Mouse (Mus musculus) thymus, adult 2 months (tissue): ENCODE measurements around the gene Tsr1. TPM values are rescaled to one million over a fixed set of nuclear protein-coding genes. Genes with fewer than 3 reads are reported as not detected.
A peak's percentile ranks its signal among the peaks of the same experiment; 100 is the strongest.

Source experiments
- DNase-seq: peaks from one replicate; pipeline ENCODE4 v3.0.0; 2021
- H3K27ac ChIP-seq: fragments of 200-500 bp; 2 replicates; pipeline ENCODE4 v1.5.1; 2012; ENCODE audit warnings: low read length, control low read depth; ENCODE audit not compliant: control insufficient read depth, insufficient read depth
- H3K27me3 ChIP-seq: fragments of 200-500 bp; 2 replicates; pipeline ENCODE4 v1.6.1; 2012; ENCODE audit warnings: mild to moderate bottlenecking, low read length, moderate library complexity, mixed read lengths; ENCODE audit not compliant: control insufficient read depth, insufficient read depth
- H3K36me3 ChIP-seq: fragments of 200-500 bp; 2 replicates; pipeline ENCODE4 v1.6.1; 2012; ENCODE audit warnings: mild to moderate bottlenecking, low read length, moderate library complexity; ENCODE audit not compliant: control insufficient read depth, insufficient read depth
- H3K4me1 ChIP-seq: fragments of 200-500 bp; replicated peaks from 2 replicates; pipeline ENCODE4 v1.6.1; 2012; ENCODE audit warnings: low read length; ENCODE audit not compliant: control insufficient read depth, insufficient read depth
- H3K4me3 ChIP-seq: fragments of 200-500 bp; 2 replicates; pipeline ENCODE4 v1.5.1; 2012; ENCODE audit warnings: mild to moderate bottlenecking, low read length, control low read depth, moderate library complexity; ENCODE audit not compliant: control insufficient read depth, insufficient read depth
- CTCF ChIP-seq: fragments of 200-500 bp; IDR thresholded peaks from 2 replicates; pipeline ENCODE4 v1.5.1; 2012; ENCODE audit warnings: mild to moderate bottlenecking, control low read depth, low read length, moderate library complexity, borderline replicate concordance; ENCODE audit not compliant: control insufficient read depth, poor library complexity, insufficient read depth; ENCODE audit errors: extremely low read depth
- POLR2A ChIP-seq: fragments of 200-500 bp; IDR thresholded peaks from 2 replicates; pipeline ENCODE4 v1.6.1; 2012; ENCODE audit warnings: mild to moderate bottlenecking, low read length, control low read depth, moderate library complexity; ENCODE audit not compliant: control insufficient read depth, poor library complexity, insufficient read depth; ENCODE audit errors: extremely low read depth
- WGBS: fragments of 180-500 bp; shearing (Covaris S2); methylation state at CpG from one replicate; pipeline ENCODE4 v1.1.7; 2018; 5-methylcytosine and 5-hydroxymethylcytosine counted together
- polyA plus RNA-seq: library from polyadenylated mRNA; depleted of rRNA; stranded (reverse); fragments of >200 nt; gene quantifications from 2 replicates; pipeline ENCODE4 v1.2.3, GENCODE M21; 2012; rRNA removed

Tsr1 gene
- 15.4 and 17.9 TPM in 2 replicates for polyA plus RNA-seq

- WGBS = under 1% methylated on average over 54 of the region's 54 CpGs
- TF ChIP-seq POLR2A (peak; percentile 55; the same call in 1 of the 2 replicates), CTCF (no peak)
- Histone ChIP-seq H3K27me3 (no peaks in the 10 kb centered on the region), H3K36me3 (peaks cover 27% of the 10 kb centered on the region), H3K4me3 (peak within 1 kb of the TSS; percentile 62), H3K4me1 (peaks cover 8% of the 10 kb centered on the region; the same call in 1 of the 2 replicates), H3K27ac (peak within 1 kb of the TSS; percentile 51)
- DNase-seq = peak; percentile 88
Observed at GRCm38 (mm10) chr11:74897678-74898516, at the start of gene Tsr1. Gene Tsr1 (plus strand): TSS chr11:74898071.

GRCm38 (mm10) chr11:74850998-74851661 is 46.7 kb upstream of the Tsr1 start:
- Histone ChIP-seq H3K4me1 (peaks cover 8% of the 10 kb centered on the region), H3K4me3 (no peak overlapping the region), H3K27ac (no peak overlapping the region), H3K36me3 (no peaks in the 10 kb centered on the region), H3K27me3 (no peaks in the 10 kb centered on the region)
- 96% methylated on average over 14 of the region's 14 CpGs for WGBS
- no peak for DNase-seq
- TF ChIP-seq POLR2A (no peak), CTCF (no peak)

DNA sequence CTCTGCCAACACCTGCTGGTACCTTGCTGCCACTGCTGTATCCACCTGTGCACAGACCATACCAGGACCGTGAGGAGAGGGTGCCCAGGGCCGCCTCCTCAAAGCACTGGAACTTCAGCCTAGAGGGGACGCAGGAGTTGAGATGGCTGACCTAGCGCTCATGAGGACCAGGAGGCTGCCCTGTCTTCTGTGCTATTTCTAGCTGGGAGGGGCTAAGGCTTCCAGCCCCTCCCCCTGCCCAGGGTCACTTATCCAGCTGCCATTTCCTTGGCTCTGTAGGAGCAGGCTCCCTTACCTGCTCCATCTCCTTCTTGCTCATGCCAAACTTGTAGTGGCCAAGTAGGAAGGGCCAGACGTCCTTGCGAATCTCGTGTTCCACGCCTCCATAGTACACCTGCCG is 40.1 kb upstream of the Tsr1 start:
- Histone ChIP-seq H3K27me3 (no peaks in the 10 kb centered on the region), H3K4me1 (no peaks in the 10 kb centered on the region), H3K36me3 (no peaks in the 10 kb centered on the region), H3K27ac (no peak overlapping the region), H3K4me3 (no peak overlapping the region)
- DNase-seq = no peak
- WGBS = 95% methylated on average over 9 of the region's 9 CpGs
- TF ChIP-seq CTCF = no peak
- no peak for TF ChIP-seq POLR2A

- no peak for TF ChIP-seq CTCF
- no peak for TF ChIP-seq POLR2A
- H3K27ac ChIP-seq = no peak overlapping the region
- no peak overlapping the region for H3K4me3 ChIP-seq
- H3K27me3 ChIP-seq = no peaks in the 10 kb centered on the region
- H3K36me3 ChIP-seq = no peaks in the 10 kb centered on the region
- no peaks in the 10 kb centered on the region for H3K4me1 ChIP-seq
- no peak for DNase-seq
- 95% methylated on average over 5 of the region's 5 CpGs for WGBS
Observed at GRCm38 (mm10) chr11:74862129-74862528, 35.7 kb upstream of the Tsr1 start.

GRCm38 (mm10) chr11:74863471-74863870 is 34.4 kb upstream of the Tsr1 start:
- WGBS = 81% methylated on average over 11 of the region's 11 CpGs
- Histone ChIP-seq H3K27me3 (no peaks in the 10 kb centered on the region), H3K4me3 (no peak overlapping the region), H3K4me1 (no peaks in the 10 kb centered on the region), H3K36me3 (no peaks in the 10 kb centered on the region), H3K27ac (no peak overlapping the region)
- DNase-seq = no peak
- TF ChIP-seq CTCF (no peak), POLR2A (no peak)

- TF ChIP-seq POLR2A (no peak), CTCF (no peak)
- no peak for DNase-seq
- Histone ChIP-seq H3K27me3 (no peaks in the 10 kb centered on the region), H3K4me1 (no peaks in the 10 kb centered on the region), H3K36me3 (no peaks in the 10 kb centered on the region), H3K27ac (no peak overlapping the region), H3K4me3 (no peak overlapping the region)
- 97% methylated on average over 9 of the region's 9 CpGs for whole genome bisulfite sequencing
Observed at GRCm38 (mm10) chr11:74864421-74864820, 33.5 kb upstream of the Tsr1 start.
